Mouse (Mus musculus) B cell, adult 2 months (primary cell): ENCODE data around the gene Runx3.

ENCODE experiments used
- DNase-seq, 2 experiments: peaks; one replicate each; pipeline ENCODE4 v3.0.0; 2022

Runx3 gene

GRCm38 (mm10) chr4:135151988-135152594 is 31.6 kb downstream of the Runx3 start:
- peak; percentile 67 to 75 for DNase-seq

- peak; percentile 70 to 73 for DNase-seq
Measured at GRCm38 (mm10) chr4:135152834-135153259, 32.4 kb downstream of the Runx3 start.

- DNase-seq: peak; percentile 64 to 71
Measured at GRCm38 (mm10) chr4:135153260-135154088, 33.0 kb downstream of the Runx3 start.

GRCm38 (mm10) chr4:135154089-135154949 is 33.9 kb downstream of the Runx3 start:
- peak; percentile 61 to 65 for DNase-seq

DNA sequence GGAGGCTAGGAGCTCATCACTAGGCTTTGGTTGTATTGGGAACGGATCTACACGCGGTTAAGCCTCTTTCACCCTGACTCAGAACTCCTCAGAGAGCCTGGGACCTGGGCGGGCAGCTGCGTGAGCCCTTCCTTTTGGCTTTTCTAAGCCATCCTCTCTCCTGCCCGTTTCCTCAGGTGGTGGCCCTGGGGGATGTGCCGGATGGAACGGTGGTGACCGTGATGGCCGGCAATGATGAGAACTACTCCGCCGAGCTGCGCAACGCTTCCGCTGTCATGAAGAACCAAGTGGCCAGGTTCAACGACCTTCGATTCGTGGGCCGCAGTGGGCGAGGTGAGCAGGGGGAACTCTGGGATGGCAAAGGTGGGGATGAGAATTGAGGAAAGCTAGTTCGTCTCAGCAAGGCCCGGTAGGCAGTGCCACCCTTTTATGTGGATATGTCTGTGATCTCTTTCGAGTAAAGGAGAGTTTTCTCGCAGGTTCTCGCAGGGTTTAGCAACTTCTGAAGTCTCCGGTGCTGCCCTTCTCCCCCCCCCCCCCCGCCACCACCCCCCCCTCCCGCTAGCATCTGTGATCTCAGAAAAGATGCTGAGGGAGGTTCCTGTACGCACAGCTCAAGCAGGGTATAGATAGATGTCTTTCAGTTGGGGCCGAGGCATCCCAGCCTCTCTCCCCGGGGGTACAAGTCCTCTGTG is 34.8 kb downstream of the Runx3 start:
- no peak for DNase-seq

- DNase-seq: no peak
Measured at GRCm38 (mm10) chr4:135155805-135156469, 35.5 kb downstream of the Runx3 start.

DNA sequence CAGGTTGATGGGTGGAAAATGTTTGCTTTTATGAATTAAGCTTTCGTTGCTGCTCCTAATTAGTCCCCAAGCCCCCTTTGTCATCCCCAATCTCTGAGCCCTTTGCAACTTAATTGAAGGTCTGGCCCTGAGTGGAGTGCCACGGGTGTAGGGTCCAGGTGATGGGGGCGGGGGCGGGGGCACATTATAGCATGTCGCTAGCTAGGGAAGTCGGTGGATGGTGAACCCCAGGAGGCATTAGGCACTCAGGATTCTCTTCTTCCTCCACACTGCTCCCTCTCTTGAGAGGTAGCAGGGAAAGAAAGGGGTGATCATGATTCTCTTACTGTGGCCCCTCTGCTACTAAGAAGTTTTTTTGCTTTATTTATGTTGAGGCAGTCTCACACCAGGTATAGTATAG is 36.1 kb downstream of the Runx3 start:
- no peak for DNase-seq

DNA sequence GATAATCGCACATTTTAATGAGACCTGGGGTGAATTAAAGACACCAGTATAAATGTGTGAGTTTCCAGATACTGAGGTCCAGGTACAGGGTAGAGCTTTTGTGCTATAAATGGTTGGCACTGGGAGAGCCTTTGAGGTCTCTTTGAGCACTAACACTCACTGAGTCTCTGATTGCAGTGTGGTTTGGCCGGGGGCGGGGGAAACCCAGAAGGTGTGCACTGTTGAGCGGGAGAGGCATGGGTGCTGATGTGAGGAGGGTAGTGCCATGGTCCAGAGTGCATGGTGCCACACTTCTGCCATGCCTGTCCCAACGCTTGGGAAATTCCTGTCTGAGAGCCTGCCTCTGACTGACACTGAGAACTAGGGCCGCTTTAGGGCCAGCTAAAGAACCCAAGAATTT is 36.9 kb downstream of the Runx3 start:
- peak; percentile 52 to 56 for DNase-seq

DNA sequence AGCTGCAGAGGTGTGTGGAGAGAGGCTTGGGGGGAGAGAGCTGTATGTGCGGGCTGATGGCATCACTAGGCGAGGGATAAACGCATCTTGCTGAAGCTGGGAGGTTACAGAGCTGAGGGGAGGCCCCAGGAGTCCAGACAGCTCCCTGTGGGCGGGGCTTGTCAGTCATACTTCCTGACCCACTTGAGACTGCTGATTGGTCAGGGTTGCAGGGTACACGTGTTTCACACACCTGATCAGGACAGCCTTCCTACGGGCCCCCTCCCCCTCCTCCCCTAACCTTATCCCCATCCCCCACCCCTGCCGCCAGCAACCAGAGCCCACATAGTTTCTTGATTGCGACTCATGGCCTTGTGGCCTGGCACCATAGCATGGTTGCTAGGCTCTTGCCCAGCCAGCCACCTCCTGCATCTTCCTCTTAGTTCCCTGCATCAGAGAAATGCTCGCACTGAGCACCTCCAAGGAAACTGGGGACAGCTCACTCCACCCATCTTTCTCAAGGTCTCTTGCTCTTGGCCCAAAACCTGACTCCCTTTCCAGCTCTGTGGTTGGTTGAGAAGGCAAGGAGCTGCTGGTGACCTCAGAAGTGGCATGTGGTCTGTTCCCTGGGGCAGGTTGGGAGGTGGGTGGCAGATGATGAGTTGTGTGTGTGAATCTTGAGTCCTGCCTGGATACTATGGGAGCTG is 38.4 kb downstream of the Runx3 start:
- DNase-seq: peak; percentile 37 to 40

- no peak for DNase-seq
Measured at GRCm38 (mm10) chr4:135159663-135160062, 39.2 kb downstream of the Runx3 start.

DNA sequence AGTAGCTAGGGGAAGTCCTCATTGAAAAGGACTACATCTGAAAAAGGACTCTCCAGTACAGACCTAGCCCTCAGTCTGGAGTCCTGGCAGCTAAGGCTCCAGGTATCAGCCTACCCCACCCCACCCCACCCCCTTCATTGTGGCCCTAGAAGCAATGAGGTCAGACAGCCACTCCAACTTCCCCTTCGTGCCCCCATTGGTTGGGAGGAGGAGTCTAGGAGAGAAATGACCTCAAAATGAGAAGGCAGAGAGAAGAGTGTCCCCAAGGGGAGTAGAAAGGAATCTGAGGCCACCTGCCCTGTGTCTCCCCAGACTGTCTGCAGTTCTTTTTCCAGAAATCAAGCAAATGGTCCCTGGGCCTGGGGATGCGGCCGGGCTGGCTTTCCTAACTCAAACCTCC is 39.7 kb downstream of the Runx3 start:
- peak; percentile 34 to 51 for DNase-seq

- DNase-seq: no peak
Measured at GRCm38 (mm10) chr4:135161441-135161840, 41.0 kb downstream of the Runx3 start.

DNA sequence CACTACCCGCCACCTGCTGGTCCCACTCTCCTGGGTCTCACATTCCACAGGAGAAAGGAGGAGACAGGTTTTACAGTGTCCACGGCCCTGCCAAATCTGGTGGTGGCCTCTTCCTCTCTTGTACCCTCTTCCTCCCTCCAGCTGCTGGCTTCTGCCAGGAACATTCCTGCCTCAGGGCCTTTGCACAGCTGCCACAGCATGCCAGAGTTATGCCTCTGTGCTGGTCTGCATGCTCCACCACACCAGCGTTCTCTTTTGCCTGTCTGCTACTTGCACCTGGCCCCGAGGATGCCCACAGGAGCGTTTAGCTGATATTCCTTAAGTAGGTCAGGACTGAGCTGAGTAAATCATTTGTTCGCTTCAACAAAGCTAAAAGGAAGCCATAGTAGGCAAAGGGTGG is 45.3 kb downstream of the Runx3 start:
- no peak for DNase-seq

- no peak for DNase-seq
Measured at GRCm38 (mm10) chr4:135166413-135167225, 46.2 kb downstream of the Runx3 start.

DNA sequence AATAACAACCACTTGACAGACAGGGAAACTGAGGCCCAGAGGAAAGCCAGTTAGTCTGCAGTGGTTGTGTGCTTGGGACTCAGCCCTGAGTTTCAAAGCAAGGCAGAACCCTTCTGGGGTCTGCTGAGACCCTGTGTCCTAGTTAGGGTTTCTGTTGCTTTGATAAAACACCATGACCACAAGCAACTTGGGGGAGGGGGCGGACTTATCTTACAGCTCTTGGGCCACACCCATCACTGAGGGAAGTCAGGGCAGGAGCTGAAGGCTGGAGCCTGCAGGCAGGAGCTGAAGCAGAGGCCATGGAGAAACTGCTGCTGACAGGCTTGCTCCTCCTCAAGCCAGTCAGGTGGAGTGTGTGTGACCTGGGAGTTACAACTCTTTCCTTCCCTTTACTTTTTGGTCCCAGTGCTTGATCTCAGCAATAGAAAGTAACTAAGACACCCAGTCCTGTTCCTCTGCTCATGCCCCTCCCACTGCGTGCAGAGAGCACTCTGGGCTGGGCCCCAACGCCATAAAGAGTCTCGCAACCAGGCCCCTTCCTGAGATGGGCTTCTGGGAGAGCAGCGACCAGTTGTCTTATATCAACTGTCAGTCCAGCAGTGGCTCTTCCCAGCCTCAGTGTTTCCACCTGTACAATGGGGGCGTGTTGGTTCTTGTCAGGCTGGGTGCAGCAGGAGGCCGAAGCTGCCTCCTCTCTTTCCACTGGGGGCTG is 47.5 kb downstream of the Runx3 start:
- no peak for DNase-seq

DNA sequence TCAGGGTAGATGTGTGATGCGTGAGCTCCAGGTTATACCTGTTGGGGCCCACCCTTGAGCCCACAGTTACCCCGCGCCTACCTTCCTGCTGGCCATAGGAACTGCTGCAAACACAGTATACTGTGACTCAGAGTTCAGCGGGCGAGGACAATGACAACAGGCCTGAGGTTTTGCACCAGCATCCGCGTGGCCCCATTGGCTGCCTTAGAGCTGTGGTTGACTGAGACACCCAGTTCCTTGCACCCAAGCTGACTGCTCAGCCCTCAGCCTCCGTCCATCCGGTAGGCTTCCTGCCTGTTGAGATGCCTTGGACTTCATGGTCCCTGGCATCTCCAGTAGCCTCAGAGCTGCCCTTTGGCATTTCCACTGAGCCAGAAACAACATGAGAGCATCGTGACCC is 48.6 kb downstream of the Runx3 start:
- DNase-seq: no peak

DNA sequence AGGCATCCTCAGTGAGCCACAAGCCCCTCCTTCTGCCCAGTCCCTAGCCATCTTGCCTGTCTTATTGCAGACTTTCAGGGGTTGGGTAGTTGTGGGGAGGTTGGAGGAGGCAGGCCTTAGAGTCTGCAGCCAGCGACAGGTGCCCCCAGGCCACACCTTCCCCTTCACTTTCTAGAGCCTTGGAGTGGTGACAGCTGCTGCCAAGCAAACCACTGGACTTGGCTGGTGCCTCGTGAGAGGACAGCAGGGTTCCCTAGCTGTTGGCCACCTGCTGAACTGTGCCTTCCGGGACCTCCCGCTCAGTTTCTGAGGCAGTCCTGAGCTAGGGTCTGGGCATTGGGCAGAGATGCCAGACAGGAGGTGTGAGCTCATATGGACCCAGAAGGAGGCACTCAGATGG is 49.0 kb downstream of the Runx3 start:
- no peak for DNase-seq

- DNase-seq: no peak
Measured at GRCm38 (mm10) chr4:135171304-135171875, 50.9 kb downstream of the Runx3 start.

DNA sequence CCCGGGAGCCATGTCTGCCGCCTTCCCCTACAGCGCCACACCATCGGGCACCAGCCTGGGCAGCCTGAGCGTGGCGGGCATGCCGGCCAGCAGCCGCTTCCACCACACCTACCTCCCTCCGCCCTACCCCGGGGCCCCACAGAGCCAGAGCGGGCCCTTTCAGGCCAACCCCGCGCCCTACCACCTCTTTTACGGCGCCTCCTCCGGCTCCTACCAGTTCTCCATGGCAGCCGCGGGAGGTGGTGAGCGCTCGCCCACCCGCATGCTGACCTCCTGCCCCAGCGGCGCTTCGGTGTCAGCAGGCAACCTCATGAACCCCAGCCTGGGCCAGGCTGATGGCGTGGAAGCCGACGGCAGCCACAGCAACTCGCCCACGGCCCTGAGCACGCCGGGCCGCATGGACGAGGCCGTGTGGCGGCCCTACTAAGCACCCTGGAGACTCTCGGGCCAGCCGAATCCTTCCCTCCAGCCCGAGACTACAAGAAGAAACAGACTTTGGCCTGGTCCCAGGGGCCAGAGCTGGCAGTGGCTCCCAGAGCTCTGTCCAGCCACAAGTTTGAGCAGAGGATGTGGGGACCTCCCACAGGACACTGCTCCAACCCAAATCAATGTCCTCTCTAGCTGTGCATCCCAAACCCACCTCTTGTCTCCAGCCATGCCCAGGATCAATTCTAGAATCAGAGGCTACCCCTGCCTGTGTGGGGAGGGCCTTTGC is 55.1 kb downstream of the Runx3 start:
- DNase-seq: no peak
